Mouse (Mus musculus): ENCODE results near the gene Scmh1. TPM values are rescaled to one million over a fixed set of nuclear protein-coding genes. Genes with fewer than 3 reads are reported as not detected.

Scmh1 gene
- polyA plus RNA-seq, 1 experiment from 2014 or later = 12.8 TPM

DNA sequence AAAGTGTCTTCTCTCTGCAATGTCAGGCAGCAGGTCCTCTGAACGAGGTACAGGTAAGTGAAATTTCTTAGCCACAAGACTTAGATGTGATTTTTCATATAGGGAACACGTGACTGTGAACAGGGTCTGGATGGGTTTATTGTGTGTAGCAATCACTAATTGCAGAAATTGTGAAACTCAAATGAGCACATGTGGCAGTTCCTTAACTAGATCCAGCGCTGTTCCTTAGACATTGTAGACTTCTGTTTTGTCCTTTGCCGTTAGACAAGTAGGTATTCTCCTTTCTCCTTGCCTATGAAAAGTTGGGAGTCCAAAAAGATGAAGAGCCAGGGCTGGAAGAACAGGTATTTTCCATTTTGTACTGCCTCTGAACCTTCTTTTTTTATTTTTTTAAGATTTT, 106.1 kb downstream of the Scmh1 start:
- no peak overlapping the region for H3K9ac ChIP-seq
- 73% methylated on average over 4 of the region's 4 CpGs for WGBS (ENCODE audit: insufficient replicate concordance)
- peaks cover 36% of the 10 kb centered on the region for H3K36me3 ChIP-seq (replicated peaks)
- no peaks in the 10 kb centered on the region for H3K27me3 ChIP-seq
- H3K4me2 ChIP-seq = no peak overlapping the region
- no peaks in the 10 kb centered on the region for H3K4me1 ChIP-seq (replicated peaks)
- H3K9me3 ChIP-seq (replicated peaks) = no peaks in the 10 kb centered on the region
- H3K27ac ChIP-seq (replicated peaks) = no peak overlapping the region
- H3K4me3 ChIP-seq (replicated peaks) = no peak overlapping the region
- ATAC-seq (ENCODE audit: insufficient read depth) = no peak

DNA sequence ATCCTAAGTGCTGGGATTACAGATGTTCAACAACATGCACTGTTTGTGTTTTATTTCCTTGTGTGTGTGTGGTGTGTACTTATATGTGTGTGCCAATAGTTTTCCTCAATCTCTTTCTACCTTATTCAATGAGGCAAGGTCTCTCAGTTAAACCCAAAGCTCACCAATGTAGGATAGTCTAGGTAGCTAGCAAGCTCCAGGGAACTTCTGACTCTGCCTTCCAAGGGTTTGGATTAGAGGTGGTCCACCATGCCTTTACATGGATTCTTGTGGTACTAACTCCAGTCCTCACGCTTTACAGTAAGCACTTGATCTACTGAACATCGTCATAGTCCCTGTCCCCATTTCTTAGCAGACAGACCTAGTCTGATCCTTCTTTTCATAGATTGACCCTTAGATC, 109.3 kb downstream of the Scmh1 start:
- Histone ChIP-seq H3K4me1 (replicated peaks) (no peaks in the 10 kb centered on the region), H3K9me3 (replicated peaks) (no peaks in the 10 kb centered on the region), H3K9ac (no peak overlapping the region), H3K4me2 (no peak overlapping the region), H3K27me3 (no peaks in the 10 kb centered on the region), H3K4me3 (replicated peaks) (no peak overlapping the region), H3K36me3 (replicated peaks) (peaks cover 44% of the 10 kb centered on the region), H3K27ac (replicated peaks) (no peak overlapping the region)
- ATAC-seq (ENCODE audit: insufficient read depth) = no peak
- 84% methylated on average over 2 of the region's 2 CpGs for WGBS (ENCODE audit: insufficient replicate concordance)

DNA sequence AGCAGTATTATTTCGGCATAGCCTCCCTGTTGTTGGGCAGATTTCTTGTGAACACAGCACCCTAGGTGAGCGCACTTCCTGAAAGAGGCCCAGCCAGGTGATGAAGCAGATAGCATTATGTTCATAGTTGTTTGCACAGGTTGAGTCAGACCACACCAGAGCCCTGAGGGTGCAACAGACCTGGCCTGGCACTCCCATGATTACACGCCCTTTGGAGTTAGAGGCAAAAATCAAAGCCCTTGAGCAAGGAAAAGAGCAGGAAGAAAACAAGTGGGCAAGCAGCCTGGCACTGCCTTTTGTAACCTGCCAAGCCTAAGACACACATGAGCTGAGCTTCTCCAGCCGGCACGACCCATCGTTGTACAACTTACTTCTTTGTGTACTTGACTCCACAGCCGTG, 111.4 kb downstream of the Scmh1 start:
- Histone ChIP-seq H3K27me3 (no peaks in the 10 kb centered on the region), H3K4me3 (replicated peaks) (no peak overlapping the region), H3K9ac (no peak overlapping the region), H3K27ac (replicated peaks) (no peak overlapping the region), H3K4me1 (replicated peaks) (no peaks in the 10 kb centered on the region), H3K9me3 (replicated peaks) (no peaks in the 10 kb centered on the region), H3K36me3 (replicated peaks) (peaks cover 32% of the 10 kb centered on the region), H3K4me2 (no peak overlapping the region)
- ATAC-seq (ENCODE audit: insufficient read depth) = no peak
- 81% methylated on average over 7 of the region's 7 CpGs for WGBS (ENCODE audit: insufficient replicate concordance)

DNA sequence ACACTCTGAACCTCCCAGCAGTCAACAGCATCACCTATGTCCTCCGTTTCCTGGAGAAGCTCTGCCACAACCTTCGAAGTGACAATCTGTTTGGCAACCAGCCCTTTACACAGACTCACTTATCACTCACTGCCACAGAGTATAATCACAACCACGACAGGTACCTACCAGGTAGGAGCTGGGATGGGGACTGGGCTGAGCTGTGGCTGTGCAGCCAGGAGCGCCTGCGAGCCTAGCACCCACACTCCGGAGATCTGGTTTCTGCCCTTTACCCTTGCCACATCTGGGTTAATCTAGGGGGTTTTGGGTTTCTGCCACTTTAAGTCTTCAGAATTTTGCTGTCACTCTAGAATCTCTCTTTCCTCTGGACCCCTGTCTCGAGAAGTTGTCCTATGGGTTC, 111.8 kb downstream of the Scmh1 start:
- peaks cover 36% of the 10 kb centered on the region for H3K36me3 ChIP-seq (replicated peaks)
- no peak overlapping the region for H3K27ac ChIP-seq (replicated peaks)
- WGBS (ENCODE audit: insufficient replicate concordance) = 70% methylated on average over 7 of the region's 7 CpGs
- no peak overlapping the region for H3K4me3 ChIP-seq (replicated peaks)
- no peaks in the 10 kb centered on the region for H3K27me3 ChIP-seq
- no peak for ATAC-seq (ENCODE audit: insufficient read depth)
- no peak overlapping the region for H3K9ac ChIP-seq
- H3K9me3 ChIP-seq (replicated peaks) = no peaks in the 10 kb centered on the region
- H3K4me2 ChIP-seq = no peak overlapping the region
- H3K4me1 ChIP-seq (replicated peaks) = no peaks in the 10 kb centered on the region

DNA sequence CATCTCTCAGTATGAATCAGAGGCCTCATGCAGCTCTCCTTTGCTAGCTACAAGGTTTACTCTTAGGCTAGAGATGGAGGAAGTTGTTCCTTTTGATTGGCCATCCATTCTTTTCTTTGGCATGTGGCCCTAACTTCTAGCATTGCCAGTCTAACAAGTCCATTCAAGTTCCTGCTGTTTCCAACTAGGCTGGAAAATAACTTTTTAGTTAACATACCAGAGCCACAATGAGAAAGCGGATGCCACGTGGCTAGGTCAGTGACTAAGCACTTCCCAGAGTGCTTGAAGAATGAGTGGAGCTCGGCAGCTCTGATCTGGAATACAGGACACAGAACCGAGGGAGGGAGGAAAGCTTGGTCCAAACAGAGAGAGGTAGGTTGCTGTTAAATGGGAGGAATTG, 112.3 kb downstream of the Scmh1 start:
- Histone ChIP-seq H3K36me3 (replicated peaks) (peaks cover 40% of the 10 kb centered on the region), H3K27me3 (no peaks in the 10 kb centered on the region), H3K4me3 (replicated peaks) (no peak overlapping the region), H3K4me2 (no peak overlapping the region), H3K4me1 (replicated peaks) (no peaks in the 10 kb centered on the region), H3K9me3 (replicated peaks) (no peaks in the 10 kb centered on the region), H3K9ac (no peak overlapping the region), H3K27ac (replicated peaks) (no peak overlapping the region)
- ATAC-seq (ENCODE audit: insufficient read depth) = no peak
- 66% methylated on average over 4 of the region's 4 CpGs for WGBS (ENCODE audit: insufficient replicate concordance)

DNA sequence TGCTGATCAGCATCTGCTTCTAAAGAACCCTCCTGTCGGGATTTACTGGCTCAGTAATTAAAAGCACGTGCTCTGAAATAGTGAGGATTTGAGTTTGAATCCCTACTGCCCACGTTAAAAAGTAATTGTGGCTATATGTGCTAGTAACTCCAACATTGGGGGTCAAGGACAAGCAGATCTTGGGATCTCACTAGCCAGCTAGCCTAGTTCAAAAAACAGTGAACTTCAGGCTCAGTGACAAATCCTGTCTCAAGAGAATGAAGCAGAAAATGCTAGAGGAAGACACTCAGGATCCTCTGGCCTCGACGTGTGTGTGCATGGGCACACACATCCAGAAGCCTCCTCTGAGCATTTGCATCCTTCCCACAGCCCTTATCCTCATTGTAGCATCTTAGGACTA, 116.7 kb downstream of the Scmh1 start:
- 77% methylated on average over 5 of the region's 5 CpGs for WGBS (ENCODE audit: insufficient replicate concordance)
- Histone ChIP-seq H3K36me3 (replicated peaks) (peaks cover 61% of the 10 kb centered on the region), H3K27ac (replicated peaks) (no peak overlapping the region), H3K27me3 (no peaks in the 10 kb centered on the region), H3K4me3 (replicated peaks) (no peak overlapping the region), H3K4me1 (replicated peaks) (no peaks in the 10 kb centered on the region), H3K9me3 (replicated peaks) (no peaks in the 10 kb centered on the region), H3K4me2 (no peak overlapping the region), H3K9ac (no peak overlapping the region)
- ATAC-seq (ENCODE audit: insufficient read depth) = no peak

DNA sequence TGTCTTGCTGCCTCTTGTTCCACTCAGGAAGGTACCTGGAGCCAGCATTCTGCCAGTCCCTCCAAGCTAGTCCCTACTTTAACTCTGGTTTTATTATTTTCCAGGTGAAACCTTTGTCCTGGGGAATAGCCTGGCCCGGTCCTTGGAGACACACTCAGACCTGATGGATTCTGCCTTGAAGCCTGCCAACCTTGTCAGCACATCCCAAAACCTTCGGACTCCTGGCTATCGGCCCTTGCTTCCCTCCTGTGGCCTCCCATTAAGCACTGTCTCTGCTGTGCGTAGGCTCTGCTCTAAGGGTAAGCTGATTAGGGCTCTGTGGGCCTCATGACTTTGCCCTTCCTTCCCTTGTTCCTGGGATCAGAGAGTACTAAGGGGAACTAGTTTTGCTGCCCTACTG, 117.3 kb downstream of the Scmh1 start:
- Histone ChIP-seq H3K4me3 (replicated peaks) (no peak overlapping the region), H3K27ac (replicated peaks) (no peak overlapping the region), H3K36me3 (replicated peaks) (peaks cover 57% of the 10 kb centered on the region), H3K4me2 (no peak overlapping the region), H3K9ac (no peak overlapping the region), H3K9me3 (replicated peaks) (no peaks in the 10 kb centered on the region), H3K4me1 (replicated peaks) (no peaks in the 10 kb centered on the region), H3K27me3 (no peaks in the 10 kb centered on the region)
- no peak for ATAC-seq (ENCODE audit: insufficient read depth)
- WGBS (ENCODE audit: insufficient replicate concordance) = 72% methylated on average over 4 of the region's 4 CpGs

DNA sequence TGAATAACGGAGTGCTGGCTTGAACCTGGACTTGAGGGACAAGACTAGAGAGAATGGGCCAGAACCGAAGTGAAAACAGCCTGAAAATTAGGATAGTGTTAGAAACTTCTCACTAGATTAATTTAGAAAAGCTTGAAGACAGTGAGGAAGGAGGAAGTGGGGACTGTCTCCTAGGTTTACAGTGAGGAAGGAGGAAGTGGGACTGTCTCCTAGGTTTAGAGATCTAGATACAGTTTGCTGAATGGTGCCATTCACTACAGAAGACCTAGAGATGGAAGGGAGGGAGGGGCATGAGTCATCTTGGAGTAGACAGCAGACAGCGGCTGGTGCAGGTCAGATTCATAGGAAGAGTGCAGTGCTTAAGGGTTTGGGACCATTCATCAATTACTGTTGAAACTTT, 118.0 kb downstream of the Scmh1 start:
- WGBS (ENCODE audit: insufficient replicate concordance) = 69% methylated on average over 3 of the region's 3 CpGs
- Histone ChIP-seq H3K4me1 (replicated peaks) (no peaks in the 10 kb centered on the region), H3K36me3 (replicated peaks) (peaks cover 56% of the 10 kb centered on the region), H3K27me3 (no peaks in the 10 kb centered on the region), H3K9ac (no peak overlapping the region), H3K4me3 (replicated peaks) (no peak overlapping the region), H3K4me2 (no peak overlapping the region), H3K9me3 (replicated peaks) (no peaks in the 10 kb centered on the region), H3K27ac (replicated peaks) (no peak overlapping the region)
- ATAC-seq (ENCODE audit: insufficient read depth) = no peak

DNA sequence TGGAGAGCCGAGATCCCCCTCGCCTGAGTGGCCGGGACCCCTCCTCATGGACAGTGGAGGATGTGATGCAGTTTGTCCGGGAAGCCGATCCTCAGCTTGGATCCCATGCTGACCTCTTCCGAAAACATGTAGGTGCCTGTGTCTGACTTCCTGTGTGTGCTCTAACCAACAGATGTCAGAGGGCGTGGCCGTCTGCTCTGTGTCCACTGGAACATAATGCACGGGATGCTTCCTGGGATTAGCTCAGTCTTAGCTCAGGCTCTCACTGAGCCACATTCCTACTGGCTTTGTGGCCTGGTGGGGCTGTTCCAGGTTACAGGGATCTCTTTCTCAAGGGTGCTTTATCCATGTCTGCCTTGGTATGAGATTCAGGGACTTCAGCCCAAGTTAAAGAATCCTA, 123.1 kb downstream of the Scmh1 start:
- Histone ChIP-seq H3K4me3 (replicated peaks) (no peak overlapping the region), H3K27me3 (no peaks in the 10 kb centered on the region), H3K36me3 (replicated peaks) (peaks cover 55% of the 10 kb centered on the region), H3K4me2 (no peak overlapping the region), H3K9me3 (replicated peaks) (no peaks in the 10 kb centered on the region), H3K4me1 (replicated peaks) (no peaks in the 10 kb centered on the region), H3K27ac (replicated peaks) (no peak overlapping the region), H3K9ac (no peak overlapping the region)
- ATAC-seq (ENCODE audit: insufficient read depth) = no peak
- WGBS (ENCODE audit: insufficient replicate concordance) = 85% methylated on average over 9 of the region's 9 CpGs

DNA sequence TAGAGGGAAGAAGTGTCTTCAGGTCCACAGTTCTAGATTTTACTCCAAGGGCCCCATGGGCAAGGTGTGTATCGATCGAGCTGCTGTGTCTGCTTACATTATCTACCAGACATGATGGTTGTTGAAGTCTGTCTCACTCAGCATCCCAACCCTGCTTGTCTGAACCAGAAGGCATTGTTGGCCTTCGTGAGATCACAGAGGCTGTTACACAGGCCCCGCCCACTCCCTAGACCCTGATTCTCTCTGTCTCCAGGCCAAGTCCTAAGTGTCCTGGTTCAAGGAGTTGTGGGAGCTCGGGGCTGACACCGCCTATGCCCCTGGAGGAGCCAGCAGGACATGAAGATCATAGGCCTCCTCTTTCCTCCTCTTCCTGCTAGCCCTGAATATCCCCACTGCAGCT, 126.9 kb downstream of the Scmh1 start, which contains the start of gene Slfnl1:
Gene Slfnl1, plus strand, starts transcription at position 246 of the 400 bp plus-strand sequence.
- H3K9me3 ChIP-seq (replicated peaks) = no peaks in the 10 kb centered on the region
- no peak within 1 kb of the TSS for H3K27ac ChIP-seq (replicated peaks)
- no peak for ATAC-seq (ENCODE audit: insufficient read depth)
- H3K36me3 ChIP-seq (replicated peaks) = peaks cover 28% of the 10 kb centered on the region
- 64% methylated on average over 6 of the region's 6 CpGs for WGBS (ENCODE audit: insufficient replicate concordance)
- H3K9ac ChIP-seq = no peak within 1 kb of the TSS
- H3K4me1 ChIP-seq (replicated peaks) = no peaks in the 10 kb centered on the region
- H3K4me2 ChIP-seq = no peak within 1 kb of the TSS
- no peaks in the 10 kb centered on the region for H3K27me3 ChIP-seq
- no peak within 1 kb of the TSS for H3K4me3 ChIP-seq (replicated peaks)

DNA sequence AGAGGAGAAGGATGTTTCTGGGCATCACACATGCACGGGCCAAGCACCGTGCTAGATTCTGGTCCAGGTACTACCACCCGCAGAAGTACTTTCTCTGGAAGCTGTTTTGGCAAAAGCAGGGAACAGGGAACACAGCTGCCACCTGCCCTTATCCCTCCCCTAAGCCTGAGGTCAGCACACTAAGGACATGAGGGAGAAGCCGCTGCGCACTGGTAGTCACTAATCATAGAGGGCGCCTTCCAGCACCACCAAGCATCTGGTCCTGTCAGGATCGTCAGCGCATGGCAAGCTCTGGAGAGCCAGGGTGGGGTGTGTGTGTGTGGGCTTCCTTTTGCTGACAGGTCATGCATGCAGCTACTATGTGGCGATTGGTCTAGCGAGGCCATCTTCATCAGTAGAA, 133.6 kb downstream of the Scmh1 start:
- ATAC-seq (ENCODE audit: insufficient read depth) = no peak
- peaks cover 51% of the 10 kb centered on the region for H3K36me3 ChIP-seq (replicated peaks)

DNA sequence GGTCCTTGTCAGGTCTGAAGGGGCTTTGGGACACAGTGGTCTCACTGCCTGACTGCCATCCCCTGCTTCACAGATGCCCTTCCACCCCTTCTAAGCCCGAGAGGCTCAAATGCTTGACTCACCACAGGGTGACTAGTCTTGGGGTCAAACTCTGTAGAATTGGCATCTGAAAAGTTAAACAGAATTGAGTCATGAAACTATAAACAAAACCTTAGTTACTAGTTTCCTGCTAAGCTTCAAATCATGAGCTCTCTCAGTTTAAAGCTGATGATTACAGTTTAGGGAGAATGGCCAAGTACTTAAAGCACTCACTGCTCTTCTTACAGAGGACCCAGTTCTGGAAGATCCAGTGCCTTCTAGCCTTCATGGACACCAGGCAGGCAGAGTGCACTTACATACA, 139.8 kb downstream of the Scmh1 start:
- no peak overlapping the region for H3K27ac ChIP-seq (replicated peaks)
- H3K4me2 ChIP-seq = no peak overlapping the region
- H3K9ac ChIP-seq = no peak overlapping the region
- 62% methylated on average over 1 of the region's 1 CpGs for WGBS (ENCODE audit: insufficient replicate concordance)
- no peaks in the 10 kb centered on the region for H3K27me3 ChIP-seq
- no peak overlapping the region for H3K4me3 ChIP-seq (replicated peaks)
- ATAC-seq (ENCODE audit: insufficient read depth) = no peak
- H3K4me1 ChIP-seq (replicated peaks) = no peaks in the 10 kb centered on the region
- peaks cover 96% of the 10 kb centered on the region for H3K36me3 ChIP-seq (replicated peaks)
- no peaks in the 10 kb centered on the region for H3K9me3 ChIP-seq (replicated peaks)

More for the DNA sequence above, 133.6 kb downstream of the Scmh1 start:
- Histone ChIP-seq H3K4me2 (no peak overlapping the region), H3K9ac (no peak overlapping the region), H3K4me1 (replicated peaks) (no peaks in the 10 kb centered on the region), H3K9me3 (replicated peaks) (no peaks in the 10 kb centered on the region), H3K27me3 (no peaks in the 10 kb centered on the region), H3K4me3 (replicated peaks) (no peak overlapping the region), H3K27ac (replicated peaks) (no peak overlapping the region)
- WGBS (ENCODE audit: insufficient replicate concordance) = 93% methylated on average over 10 of the region's 10 CpGs

All from liver, embryonic 15.5 days (tissue).